Mouse (Mus musculus): Measurements from ENCODE around the gene Gtpbp10. TPM values are rescaled to one million over a fixed set of nuclear protein-coding genes. Genes with fewer than 3 reads are reported as not detected.

Gtpbp10 gene
- polyA plus RNA-seq (2014; fragmentation: Illumina TruSeq; extraction: RNeasy Lipid Tissue Mini Kit (QIAGEN cat#74804); ENCODE audit: low read depth, low replicate concordance) = 27.0 TPM

DNA sequence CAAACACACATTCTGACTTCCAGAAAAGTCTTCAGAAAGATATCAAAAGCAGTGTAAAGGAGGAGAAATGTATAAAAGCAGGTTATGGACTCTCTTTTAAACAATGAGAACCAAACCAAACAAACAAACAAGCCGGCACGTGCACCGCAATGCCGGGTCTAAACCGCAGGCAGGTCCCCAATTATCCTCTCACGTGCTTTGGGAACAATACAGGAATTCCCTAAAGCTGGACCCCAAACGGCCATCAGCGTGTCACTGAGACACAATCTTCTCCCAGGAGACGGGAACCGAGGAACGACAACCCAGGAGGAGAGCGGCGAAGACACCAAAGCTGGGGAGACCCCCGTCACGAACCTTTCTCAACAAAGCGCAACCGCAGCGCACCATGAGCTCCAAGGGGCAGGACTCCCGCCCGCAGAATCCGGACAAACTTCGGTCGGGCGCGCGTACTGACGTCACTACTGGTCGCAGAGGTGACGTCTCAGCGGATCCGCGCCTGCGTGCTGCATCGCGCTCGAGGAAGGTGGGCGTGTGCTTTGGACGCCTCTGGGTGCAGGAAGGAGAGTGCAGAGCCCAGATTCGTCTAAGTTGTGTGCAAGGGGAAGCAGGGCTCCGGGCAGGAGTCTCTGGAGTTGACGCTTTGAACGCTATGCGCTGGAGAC, at the start of gene Gtpbp10:
Gtpbp10 (minus strand) TSS at position 460 of the 662 bp plus-strand sequence.

DNA sequence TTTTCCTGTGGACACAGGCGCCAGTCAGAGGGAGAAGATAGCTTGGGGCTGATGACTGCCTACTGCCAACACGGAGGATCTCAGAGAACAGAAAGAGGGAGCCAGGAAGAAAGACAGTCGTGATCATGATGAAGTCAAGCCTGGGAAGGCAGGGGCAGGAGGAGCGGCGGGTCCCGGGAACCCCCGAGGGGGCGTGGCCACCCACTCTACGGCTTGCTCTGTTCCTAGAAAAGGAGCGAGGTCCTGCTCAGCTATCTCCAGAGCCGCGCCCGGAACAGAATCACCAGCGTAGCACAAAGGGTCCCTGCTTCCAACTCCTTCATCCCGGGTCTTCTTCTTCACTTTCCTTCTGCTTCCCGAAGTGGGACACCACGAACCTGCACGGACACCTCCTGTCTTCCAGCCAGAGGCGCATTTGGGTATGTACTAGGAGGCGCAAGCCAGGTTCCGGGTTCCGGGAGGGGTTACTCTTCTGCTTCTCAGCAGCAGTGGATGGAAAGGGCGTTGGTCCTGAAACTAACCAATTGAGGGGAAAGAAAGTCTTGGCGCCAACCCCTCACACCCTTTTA, 14.5 kb upstream of the Gtpbp10 start, which contains the start of gene Gm8773:
Gm8773 (plus strand) TSS at position 51 of the 569 bp plus-strand sequence.

DNA sequence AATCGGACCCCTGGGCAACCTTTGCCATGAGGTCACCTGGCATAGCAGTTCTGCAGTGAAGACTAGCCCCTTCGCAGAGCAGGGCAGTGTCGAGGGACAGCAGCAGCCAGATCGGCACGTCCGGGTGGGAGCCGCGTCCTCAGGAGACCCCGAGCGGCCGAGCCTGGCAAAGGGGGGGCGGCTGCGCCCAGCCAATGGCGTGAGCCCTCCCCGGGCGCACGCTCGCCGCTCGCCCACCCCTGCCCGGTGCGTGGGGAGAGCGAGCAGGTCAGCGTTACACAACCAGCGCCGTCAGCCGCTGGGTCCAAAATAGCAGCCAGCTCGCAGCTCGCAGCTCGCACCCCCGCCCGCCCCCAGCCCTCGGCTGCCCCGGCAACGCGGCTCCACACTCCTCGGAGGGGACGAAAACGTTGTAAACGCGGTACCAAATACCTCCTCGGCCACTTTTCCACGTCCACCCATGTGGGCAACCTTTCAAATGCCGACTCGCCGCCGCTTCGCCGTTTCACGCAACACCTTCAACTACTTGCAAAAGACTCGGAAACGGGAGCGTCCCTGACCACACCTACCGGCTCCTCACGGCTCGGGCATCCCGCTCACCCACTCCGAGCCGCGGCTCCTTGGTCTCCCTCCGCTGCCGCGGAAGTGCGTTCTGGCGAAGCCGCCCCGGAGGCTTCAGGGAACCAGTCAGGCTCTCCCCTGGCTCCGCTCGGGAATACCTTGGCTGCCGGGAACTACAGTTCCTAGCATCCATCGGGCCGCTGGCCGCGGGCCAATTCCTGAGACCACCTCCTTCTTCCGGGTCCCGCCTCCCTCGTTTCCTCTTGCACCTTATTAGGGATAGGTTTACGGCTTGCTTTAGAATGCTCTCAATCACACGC, 44.9 kb downstream of the Gtpbp10 start, which contains the start of gene Cldn12:
Cldn12 (minus strand) TSS at position 763 of the 881 bp plus-strand sequence.

Other genes starting within 250 kb of the Gtpbp10 start
- gene Cdk14, start 139.2 kb downstream of the Gtpbp10 start, polyA plus RNA-seq (2014; fragmentation: Illumina TruSeq; extraction: RNeasy Lipid Tissue Mini Kit (QIAGEN cat#74804); ENCODE audit: low read depth, low replicate concordance) = 0.61 TPM
- not detected for gene 1700015F17Rik, start 80.4 kb downstream of the Gtpbp10 start, polyA plus RNA-seq (2014; fragmentation: Illumina TruSeq; extraction: RNeasy Lipid Tissue Mini Kit (QIAGEN cat#74804); ENCODE audit: low read depth, low replicate concordance)
- 107 TPM for gene Cldn12, start 44.6 kb downstream of the Gtpbp10 start, polyA plus RNA-seq (2014; fragmentation: Illumina TruSeq; extraction: RNeasy Lipid Tissue Mini Kit (QIAGEN cat#74804); ENCODE audit: low read depth, low replicate concordance)
- not detected for gene Gm8773, start 14.3 kb upstream of the Gtpbp10 start, polyA plus RNA-seq (2014; fragmentation: Illumina TruSeq; extraction: RNeasy Lipid Tissue Mini Kit (QIAGEN cat#74804); ENCODE audit: low read depth, low replicate concordance)
- gene Cfap69, start 104.7 kb upstream of the Gtpbp10 start, polyA plus RNA-seq (2014; fragmentation: Illumina TruSeq; extraction: RNeasy Lipid Tissue Mini Kit (QIAGEN cat#74804); ENCODE audit: low read depth, low replicate concordance) = 0.77 TPM
- 14.2 TPM for gene Steap2, start 135.0 kb upstream of the Gtpbp10 start, polyA plus RNA-seq (2014; fragmentation: Illumina TruSeq; extraction: RNeasy Lipid Tissue Mini Kit (QIAGEN cat#74804); ENCODE audit: low read depth, low replicate concordance)
- gene Steap1, start 189.8 kb upstream of the Gtpbp10 start, polyA plus RNA-seq (2014; fragmentation: Illumina TruSeq; extraction: RNeasy Lipid Tissue Mini Kit (QIAGEN cat#74804); ENCODE audit: low read depth, low replicate concordance) = not detected

Data from liver, adult 10 weeks (tissue).